In the genomic region with DNA sequence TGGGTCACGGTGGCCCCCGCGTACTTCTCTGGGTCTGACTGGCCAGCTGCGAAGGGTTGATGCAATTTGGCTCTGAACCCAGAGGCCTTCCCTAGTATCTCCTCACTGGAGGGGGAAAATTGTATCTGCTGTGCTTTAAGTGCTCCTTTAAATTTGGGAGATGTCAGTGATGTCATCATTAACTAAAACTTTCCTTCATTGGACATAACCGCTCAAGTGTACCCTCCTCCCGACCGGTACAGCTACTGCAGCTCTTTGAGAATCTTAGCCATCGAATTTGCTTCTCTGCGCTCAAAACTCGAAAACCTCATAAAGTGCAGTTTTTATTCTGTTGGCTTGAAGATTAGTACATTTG, we compare ENCODE assay signal across 9 mouse cellular contexts. TPM values are rescaled to one million over a fixed set of nuclear protein-coding genes. Genes with fewer than 3 reads are reported as not detected.
DNase-seq lines count a peak whose midpoint lies in the region; ATAC-seq lines count a peak whose summit lies in the region.
"Had no signal": no experiment of that assay in that cellular context is flagged by ENCODE, and none has a peak within 500 bp of the region (broad histone marks: within the 10 kb centered on the region; RNA-seq: fewer than 3 reads in every experiment).

No protein-coding gene starts in this region.

- no peak overlapping the region for H3K27ac ChIP-seq in embryonic facial prominence, embryonic 13.5 days
- H3K27ac ChIP-seq in hindbrain, embryonic 14.5 days = peak overlapping the region; percentile 90
- H3K27ac ChIP-seq in midbrain, embryonic 15.5 days = peak overlapping the region; percentile 87
- H3K27ac ChIP-seq: macrophage had no signal

- H3K27me3 ChIP-seq in embryonic facial prominence, embryonic 13.5 days = peaks cover 38% of the 10 kb centered on the region
- H3K27me3 ChIP-seq in hindbrain, embryonic 14.5 days (ENCODE audit: control insufficient read depth, insufficient read depth, low read length) = no peaks in the 10 kb centered on the region
- H3K27me3 ChIP-seq in midbrain, embryonic 15.5 days (replicated peaks) = no peaks in the 10 kb centered on the region

- peak; percentile 40 for DNase-seq in layer of hippocampus, adult 11-12 months (ENCODE audit: low spot score)
- DNase-seq in layer of hippocampus, postnatal 10 days (ENCODE audit: low spot score in 2 of 2) = no peak
- peak; percentile 61 for DNase-seq in hindbrain, embryonic 14.5 days (ENCODE audit: low spot score)
- DNase-seq in right cerebral cortex, adult 18-20 months = no peak
- no peak for DNase-seq in testis, postnatal 14 days (ENCODE audit: low spot score)
- DNase-seq in adrenal gland, adult 2 months = no peak

- no peaks in the 10 kb centered on the region for H3K36me3 ChIP-seq in embryonic facial prominence, embryonic 13.5 days
- H3K36me3 ChIP-seq in hindbrain, embryonic 14.5 days (replicated peaks; ENCODE audit: control insufficient read depth, insufficient read depth) = no peaks in the 10 kb centered on the region
- no peaks in the 10 kb centered on the region for H3K36me3 ChIP-seq in midbrain, embryonic 15.5 days (replicated peaks)

- no peaks in the 10 kb centered on the region for H3K9me3 ChIP-seq in embryonic facial prominence, embryonic 13.5 days
- no peaks in the 10 kb centered on the region for H3K9me3 ChIP-seq in hindbrain, embryonic 14.5 days (ENCODE audit: control insufficient read depth, low read length)
- H3K9me3 ChIP-seq in midbrain, embryonic 15.5 days = no peaks in the 10 kb centered on the region

- H3K4me3 ChIP-seq in embryonic facial prominence, embryonic 13.5 days = peak overlapping the region; percentile 61
- peak overlapping the region; percentile 69 for H3K4me3 ChIP-seq in hindbrain, embryonic 14.5 days (replicated peaks; ENCODE audit: low read length)
- H3K4me3 ChIP-seq in midbrain, embryonic 15.5 days = peak overlapping the region; percentile 88

- H3K4me2 ChIP-seq in embryonic facial prominence, embryonic 13.5 days = peak overlapping the region; percentile 93
- peak overlapping the region; percentile 69 for H3K4me2 ChIP-seq in hindbrain, embryonic 14.5 days (replicated peaks)
- peak overlapping the region; percentile 82 for H3K4me2 ChIP-seq in midbrain, embryonic 15.5 days

- H3K4me1 ChIP-seq in embryonic facial prominence, embryonic 13.5 days = 0 out of 2 replicates have a peak, but pooled peaks cover 5% of the 10 kb centered on the region
- H3K4me1 ChIP-seq in hindbrain, embryonic 14.5 days (replicated peaks; ENCODE audit: control insufficient read depth, insufficient read depth, low read length) = peaks cover 8% of the 10 kb centered on the region; the same call in 1 of the 2 replicates
- H3K4me1 ChIP-seq in midbrain, embryonic 15.5 days = peaks cover 14% of the 10 kb centered on the region

- ATAC-seq in embryonic facial prominence, embryonic 13.5 days (ENCODE audit: insufficient number of reproducible peaks, insufficient read depth, low FRiP score, low TSS enrichment, low read depth) = no peak
- ATAC-seq in hindbrain, embryonic 14.5 days (ENCODE audit: low FRiP score) = no peak; the same call in 1 of the 2 replicates
- peak; percentile 55 for ATAC-seq in midbrain, embryonic 15.5 days (replicated peaks)

- WGBS in embryonic facial prominence, embryonic 13.5 days = 24% methylated on average over 10 of the region's 10 CpGs
- WGBS in hindbrain, embryonic 14.5 days = 16% methylated on average over 10 of the region's 10 CpGs
- 9% methylated on average over 10 of the region's 10 CpGs for WGBS in midbrain, embryonic 15.5 days

- 0 out of 2 replicates have a peak overlapping the region, but pooled peaks have one; percentile 64 for H3K9ac ChIP-seq in embryonic facial prominence, embryonic 13.5 days
- peak overlapping the region; percentile 84 for H3K9ac ChIP-seq in hindbrain, embryonic 14.5 days
- H3K9ac ChIP-seq in midbrain, embryonic 15.5 days = peak overlapping the region; percentile 82

RNA-seq across cellular contexts. Expression of gene Otud7a, which starts 0.8 kb away (rescaled TPM):
- total RNA-seq in layer of hippocampus, postnatal 10 days (2021) = 10 to 100 TPM; 61.9 to 62.2 TPM
- 0.10 and 0.25 TPM in 2 replicates for polyA plus RNA-seq in embryonic facial prominence, embryonic 13.5 days (2015; fragmentation: Nextera tagmentation; extraction: Ambion mirVana)
- polyA plus RNA-seq in hindbrain, embryonic 14.5 days (2014; fragmentation: Nextera tagmentation; extraction: Ambion mirVana) = 3.5 and 3.7 TPM in 2 replicates
- polyA plus RNA-seq in midbrain, embryonic 15.5 days (2015; fragmentation: Nextera tagmentation; extraction: Ambion mirVana) = 3.4 and 3.9 TPM in 2 replicates
- under 1 TPM; 0.61 to 0.62 TPM for total RNA-seq in adrenal gland, adult 2 months (2021)
- polyA plus RNA-seq in adrenal gland, adult 2 months (2012; rRNA removed) = 0.08 and 0.64 TPM in 2 replicates
- polyA plus RNA-seq: macrophage had no signal

Comparison
In these comparisons a context has a peak if more than half of its experiments do, and no peak if none do; other contexts are left out.
1. DNase-seq: peak in layer of hippocampus, adult 11-12 months (single experiment) and hindbrain, embryonic 14.5 days (single experiment); none in layer of hippocampus, postnatal 10 days (0 of 2), right cerebral cortex, adult 18-20 months (single experiment), testis, postnatal 14 days (single experiment) and adrenal gland, adult 2 months (single experiment).
2. Peak in every context shown above with its lines, with median percentiles within 50 percentile points of each other: H3K4me2 ChIP-seq, H3K4me3 ChIP-seq and H3K9ac ChIP-seq.